Mouse (Mus musculus) hindbrain, embryonic 14.5 days (tissue): ENCODE measurements around the gene Nanos2. TPM values are rescaled to one million over a fixed set of nuclear protein-coding genes. Genes with fewer than 3 reads are reported as not detected.
A peak's percentile ranks its signal among the peaks of the same experiment; 100 is the strongest.

ENCODE experiments used
- ATAC-seq: fragments of 200-750 bp; cut with Nextera tagmentation; 2 replicates; pipeline ENCODE4 v1.8.0; 2017; ENCODE audit warnings: moderate number of reproducible peaks, mild to moderate bottlenecking, moderate TSS enrichment, moderate library complexity; ENCODE audit not compliant: low FRiP score
- DNase-seq: peaks from one replicate; pipeline ENCODE4 v3.0.0-alpha.2; 2015; ENCODE audit warnings: low spot score
- H3K27ac ChIP-seq: fragments of 300-500 bp; sonication (generic); 2 replicates; pipeline ENCODE4 v1.5.1; 2014; ENCODE audit warnings: mild to moderate bottlenecking, moderate library complexity
- H3K27me3 ChIP-seq: fragments of 300-500 bp; sonication (generic); 2 replicates; pipeline ENCODE4 v1.6.1; 2014; ENCODE audit warnings: mild to moderate bottlenecking, low read length, mixed read lengths; ENCODE audit not compliant: control insufficient read depth, insufficient read depth
- H3K36me3 ChIP-seq: fragments of 300-500 bp; sonication (generic); replicated peaks from 2 replicates; pipeline ENCODE4 v1.6.1; 2014; ENCODE audit not compliant: control insufficient read depth, insufficient read depth
- H3K4me1 ChIP-seq: fragments of 300-500 bp; sonication (generic); replicated peaks from 2 replicates; pipeline ENCODE4 v1.6.1; 2014; ENCODE audit warnings: antibody characterized with exemption, low read length, mixed read lengths; ENCODE audit not compliant: control insufficient read depth, insufficient read depth
- H3K4me2 ChIP-seq: fragments of 300-500 bp; sonication (generic); replicated peaks from 2 replicates; pipeline ENCODE4 v1.6.1; 2014; ENCODE audit warnings: mild to moderate bottlenecking, moderate library complexity
- H3K4me3 ChIP-seq: fragments of 300-500 bp; sonication (generic); replicated peaks from 2 replicates; pipeline ENCODE4 v1.5.1; 2014; ENCODE audit warnings: mild to moderate bottlenecking, low read length
- H3K9ac ChIP-seq: fragments of 300-500 bp; sonication (generic); 2 replicates; pipeline ENCODE4 v1.6.1; 2014
- H3K9me3 ChIP-seq: fragments of 300-500 bp; sonication (generic); 2 replicates; pipeline ENCODE4 v1.6.1; 2016; ENCODE audit warnings: low read length; ENCODE audit not compliant: control insufficient read depth
- WGBS: fragments of 180-500 bp; shearing (Covaris S2); extraction: QIAGEN DNeasy Blood & Tissue Kit; methylation state at CpG from one replicate; pipeline ENCODE4 v1.1.7; 2014; 5-methylcytosine and 5-hydroxymethylcytosine counted together
- polyA plus RNA-seq: library from polyadenylated mRNA; unstranded; fragments of >200 nt; fragmentation: Nextera tagmentation; extraction: Ambion mirVana; gene quantifications from 2 replicates; pipeline ENCODE4 v1.2.1, GENCODE M21; 2014

The Nanos2 gene
- polyA plus RNA-seq, 1 experiment from 2014 or later: 0.52 TPM

DNA sequence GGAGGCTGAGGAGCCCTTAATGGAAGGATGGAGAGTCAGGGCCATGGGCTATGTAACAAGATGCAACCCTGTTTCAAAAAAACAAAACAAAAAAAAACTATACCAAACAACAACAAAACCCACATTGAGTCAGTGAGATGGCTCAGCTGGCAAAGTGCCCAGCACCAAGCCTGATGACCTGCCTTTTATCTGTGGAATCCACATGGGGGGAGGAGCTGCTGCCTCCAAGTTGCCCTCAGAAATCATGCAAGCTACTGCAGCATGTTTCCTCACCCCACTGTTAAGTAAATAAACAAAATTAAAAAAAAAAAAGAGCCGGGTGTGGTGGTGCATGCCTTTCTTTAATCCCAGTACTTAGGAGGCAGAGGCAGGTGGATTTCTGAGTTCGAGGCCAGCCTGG lies 697 bp upstream of the Nanos2 start:
- Histone ChIP-seq H3K9me3 (no peaks in the 10 kb centered on the region), H3K9ac (no peak overlapping the region), H3K27ac (no peak overlapping the region), H3K4me1 (peaks cover 7% of the 10 kb centered on the region), H3K4me2 (no peak overlapping the region), H3K27me3 (no peaks in the 10 kb centered on the region), H3K36me3 (no peaks in the 10 kb centered on the region), H3K4me3 (no peak overlapping the region)
- 85% methylated on average over 2 of the region's 2 CpGs for WGBS
- ATAC-seq (no peak), DNase-seq (no peak)

DNA sequence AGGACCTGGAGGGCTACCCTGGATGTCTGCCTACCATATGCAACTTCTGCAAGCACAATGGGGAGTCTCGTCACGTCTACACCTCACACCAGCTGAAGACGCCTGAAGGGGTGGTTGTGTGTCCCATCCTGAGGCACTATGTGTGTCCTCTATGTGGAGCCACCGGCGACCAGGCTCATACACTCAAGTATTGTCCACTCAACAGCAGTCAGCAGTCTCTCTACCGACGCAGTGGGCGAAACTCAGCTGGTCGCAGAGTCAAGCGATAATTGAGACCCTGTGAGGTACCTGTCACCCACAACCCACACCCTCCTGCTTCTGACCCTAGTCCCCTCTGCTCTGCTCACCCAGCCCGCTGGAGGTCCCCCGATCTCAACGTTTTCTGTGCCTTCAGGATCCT lies 547 bp downstream of the Nanos2 start:
- Histone ChIP-seq H3K4me3 (no peak overlapping the region), H3K9me3 (no peaks in the 10 kb centered on the region), H3K4me1 (peaks cover 14% of the 10 kb centered on the region), H3K36me3 (no peaks in the 10 kb centered on the region), H3K27me3 (no peaks in the 10 kb centered on the region), H3K27ac (no peak overlapping the region), H3K4me2 (no peak overlapping the region), H3K9ac (no peak overlapping the region)
- 77% methylated on average over 13 of the region's 13 CpGs for WGBS
- ATAC-seq (no peak), DNase-seq (no peak)

DNA sequence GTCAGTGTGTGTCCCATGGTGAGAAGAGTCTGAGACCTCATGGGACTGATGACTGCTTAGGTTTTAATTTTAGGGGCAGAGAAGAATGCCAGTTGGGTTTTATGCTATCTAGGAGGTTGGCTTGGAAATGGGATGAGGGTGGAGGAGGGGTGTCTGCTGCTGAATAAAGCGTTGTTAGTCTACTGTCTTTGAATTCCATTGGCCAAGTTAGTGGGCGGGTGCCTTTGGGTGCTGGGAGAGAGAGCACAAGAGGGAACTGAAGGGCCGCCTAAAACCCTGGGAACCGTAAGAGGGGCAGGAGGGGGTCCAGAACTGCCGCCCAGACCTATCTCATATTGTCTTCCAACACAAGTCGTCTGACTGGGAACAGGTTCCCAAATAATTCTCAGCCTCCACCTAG lies 1.6 kb downstream of the Nanos2 start:
- H3K27ac ChIP-seq: no peak overlapping the region
- H3K4me3 ChIP-seq: no peak overlapping the region
- H3K27me3 ChIP-seq: no peaks in the 10 kb centered on the region
- H3K9me3 ChIP-seq: no peaks in the 10 kb centered on the region
- no peaks in the 10 kb centered on the region for H3K36me3 ChIP-seq
- peaks cover 22% of the 10 kb centered on the region for H3K4me1 ChIP-seq
- ATAC-seq (no peak), DNase-seq (no peak)
- 76% methylated on average over 6 of the region's 6 CpGs for WGBS
- no peak overlapping the region for H3K4me2 ChIP-seq
- H3K9ac ChIP-seq: no peak overlapping the region

DNA sequence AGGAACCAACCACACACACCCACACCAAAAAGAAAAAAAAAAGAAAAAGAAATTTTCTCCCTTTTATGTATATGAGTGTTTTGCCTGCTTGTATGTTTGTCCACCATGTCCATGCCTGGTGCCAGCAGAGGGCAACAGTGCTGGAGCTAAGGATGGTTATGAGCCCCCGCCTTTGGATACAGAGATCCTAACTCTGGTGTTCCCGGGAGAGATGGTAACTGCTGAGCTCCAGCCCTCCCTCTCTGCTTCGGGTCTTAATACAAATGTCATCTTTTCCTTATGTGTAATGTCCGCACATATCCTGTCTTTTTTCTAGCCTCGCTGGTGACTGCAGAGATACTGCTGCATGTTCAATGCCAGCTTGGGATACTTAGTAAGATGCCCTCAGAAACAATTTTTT lies 2.8 kb downstream of the Nanos2 start:
- peak overlapping the region; percentile 93 for H3K27ac ChIP-seq
- peak overlapping the region; percentile 58 for H3K4me3 ChIP-seq
- peak; percentile 63 for DNase-seq
- H3K4me1 ChIP-seq: peaks cover 28% of the 10 kb centered on the region
- H3K27me3 ChIP-seq: no peaks in the 10 kb centered on the region
- H3K4me2 ChIP-seq: peak overlapping the region; percentile 75
- no peaks in the 10 kb centered on the region for H3K9me3 ChIP-seq
- H3K36me3 ChIP-seq: no peaks in the 10 kb centered on the region
- WGBS: 5% methylated on average over 5 of the region's 5 CpGs
- peak overlapping the region; percentile 57 for H3K9ac ChIP-seq
- ATAC-seq: no peak

DNA sequence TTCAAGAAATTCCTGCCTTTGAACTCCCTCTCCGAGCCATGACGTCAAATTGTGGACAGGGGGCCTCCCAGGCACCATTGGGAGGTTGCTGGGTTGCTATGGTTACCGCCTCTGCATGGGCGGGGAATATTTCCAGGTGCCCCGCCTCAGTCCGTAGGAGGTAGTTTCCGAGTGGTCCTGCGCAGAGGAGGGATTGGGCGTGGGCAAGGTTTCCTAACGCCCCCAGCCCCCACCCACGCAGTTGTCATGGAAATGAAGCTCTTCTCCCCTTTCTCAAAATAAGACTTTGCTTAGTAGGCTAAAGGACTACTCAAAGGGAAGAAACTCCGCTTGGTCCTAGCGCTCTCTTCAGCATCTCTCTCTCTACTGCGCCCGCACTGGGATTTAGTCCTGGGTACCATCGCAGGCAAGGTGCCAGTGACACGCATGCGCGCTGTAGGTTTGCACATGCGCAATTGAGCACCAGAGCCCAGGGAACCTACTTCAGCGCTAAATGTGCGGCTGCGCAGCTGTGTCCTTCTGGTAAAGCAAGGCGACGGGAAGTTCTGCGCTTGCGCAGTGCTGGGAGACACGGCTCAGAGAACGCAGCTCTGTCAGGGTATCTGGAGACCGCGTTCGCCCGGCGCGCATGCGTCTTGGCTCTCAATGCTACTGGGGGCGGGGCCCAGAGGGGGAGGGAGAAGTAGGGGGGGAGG lies 3.5 kb downstream of the Nanos2 start, which contains the start of gene Mypop:
Mypop (plus strand) TSS at position 645 of the 695 bp plus-strand sequence.
- Histone ChIP-seq H3K27me3 (no peaks in the 10 kb centered on the region), H3K4me2 (peak within 1 kb of the TSS; percentile 75), H3K36me3 (no peaks in the 10 kb centered on the region), H3K4me3 (peak within 1 kb of the TSS; percentile 58), H3K27ac (peak within 1 kb of the TSS; percentile 93), H3K4me1 (peaks cover 30% of the 10 kb centered on the region), H3K9ac (peak within 1 kb of the TSS; percentile 74), H3K9me3 (no peaks in the 10 kb centered on the region)
- WGBS: under 1% methylated on average over 37 of the region's 37 CpGs
- ATAC-seq (peak; percentile 93), DNase-seq (peak; percentile 100)

DNA sequence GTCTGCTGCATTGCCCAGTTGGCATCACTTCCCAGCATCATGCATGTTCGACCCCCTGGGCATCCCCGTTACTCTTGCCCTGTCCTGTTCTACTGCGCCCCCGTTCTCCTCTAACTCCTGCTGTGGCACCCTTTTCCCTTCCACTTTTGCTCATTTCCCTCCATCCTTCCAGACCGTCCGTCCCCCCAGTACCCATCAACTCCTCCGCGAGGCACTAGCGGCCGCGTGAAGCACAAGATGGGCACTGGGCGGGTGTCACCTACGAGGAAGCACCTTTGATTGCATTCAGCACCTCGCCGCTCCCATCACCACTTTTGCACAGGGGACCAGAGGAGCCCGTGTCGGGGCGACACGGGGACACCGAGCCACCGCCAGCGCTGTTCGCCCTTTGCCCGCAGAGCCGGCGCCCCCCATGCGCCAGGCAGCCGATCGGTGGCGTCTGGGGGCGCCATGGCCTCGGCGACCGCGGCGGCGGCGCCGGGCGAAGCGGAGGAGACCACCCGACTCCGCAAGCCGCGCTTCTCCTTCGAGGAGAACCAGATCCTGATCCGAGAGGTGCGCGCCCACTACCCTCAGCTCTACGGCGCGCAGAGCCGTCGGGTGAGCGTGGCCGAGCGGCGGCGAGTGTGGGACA lies 4.6 kb downstream of the Nanos2 start:
- ATAC-seq: peak; percentile 7; the same call in 1 of the 2 replicates
- peaks cover 30% of the 10 kb centered on the region for H3K4me1 ChIP-seq
- no peaks in the 10 kb centered on the region for H3K27me3 ChIP-seq
- no peaks in the 10 kb centered on the region for H3K36me3 ChIP-seq
- peak overlapping the region; percentile 75 for H3K4me2 ChIP-seq
- peak overlapping the region; percentile 74 for H3K9ac ChIP-seq
- peak overlapping the region; percentile 78 for H3K27ac ChIP-seq
- no peak for DNase-seq
- WGBS: under 1% methylated on average over 53 of the region's 59 CpGs
- H3K4me3 ChIP-seq: peak overlapping the region; percentile 58
- no peaks in the 10 kb centered on the region for H3K9me3 ChIP-seq

DNA sequence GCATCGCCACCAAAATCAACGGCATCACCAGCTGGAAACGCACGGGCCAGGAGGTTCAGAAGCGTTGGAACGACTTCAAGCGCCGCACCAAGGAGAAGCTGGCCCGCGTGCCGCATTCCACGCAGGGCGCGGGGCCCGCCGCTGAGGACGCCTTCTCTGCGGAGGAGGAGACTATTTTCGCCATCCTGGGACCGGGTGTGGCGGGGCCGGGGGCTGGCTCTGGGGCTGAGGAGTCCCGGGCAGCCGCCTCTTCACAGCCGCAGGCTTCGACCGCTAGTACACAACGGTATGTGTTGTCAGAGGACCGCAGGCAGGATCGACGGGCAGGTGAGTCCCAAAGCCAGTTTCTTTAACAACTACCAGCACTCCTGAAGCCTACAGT lies 5.1 kb downstream of the Nanos2 start:
- ATAC-seq: no peak
- Histone ChIP-seq H3K4me2 (peak overlapping the region; percentile 75), H3K9ac (peak overlapping the region; percentile 74), H3K4me1 (peaks cover 30% of the 10 kb centered on the region), H3K27me3 (no peaks in the 10 kb centered on the region), H3K9me3 (no peaks in the 10 kb centered on the region), H3K36me3 (no peaks in the 10 kb centered on the region), H3K4me3 (peak overlapping the region; percentile 58), H3K27ac (0 out of 2 replicates have a peak overlapping the region, but pooled peaks have one; percentile 78)
- DNase-seq: no peak
- 3% methylated on average over 31 of the region's 31 CpGs for WGBS

DNA sequence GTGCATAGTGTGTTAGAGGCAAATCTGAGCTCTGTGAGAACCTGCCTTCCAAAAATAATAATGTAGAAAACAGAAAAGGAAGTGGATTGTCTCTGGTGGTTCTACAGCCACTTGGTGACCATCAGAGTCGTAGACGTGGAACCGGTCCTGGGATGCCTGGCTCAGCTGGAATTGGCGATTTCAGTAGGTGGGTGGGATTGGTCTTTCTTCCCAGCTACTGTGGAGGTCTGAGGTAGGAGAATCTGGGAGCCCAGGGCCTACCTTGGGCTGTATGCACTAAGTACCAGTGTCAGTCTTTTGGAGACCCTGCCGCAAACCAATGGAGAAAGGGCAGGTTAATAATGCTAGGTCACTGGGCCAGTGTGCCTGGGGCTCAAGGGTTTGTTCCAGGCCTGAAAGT lies 5.8 kb downstream of the Nanos2 start:
- H3K27me3 ChIP-seq: no peaks in the 10 kb centered on the region
- ATAC-seq (no peak), DNase-seq (no peak)
- peak overlapping the region; percentile 58 for H3K4me3 ChIP-seq
- no peak overlapping the region for H3K27ac ChIP-seq
- peak overlapping the region; percentile 75 for H3K4me2 ChIP-seq
- H3K9ac ChIP-seq: no peak overlapping the region
- 88% methylated on average over 5 of the region's 5 CpGs for WGBS
- H3K4me1 ChIP-seq: peaks cover 30% of the 10 kb centered on the region
- H3K36me3 ChIP-seq: no peaks in the 10 kb centered on the region
- H3K9me3 ChIP-seq: no peaks in the 10 kb centered on the region

DNA sequence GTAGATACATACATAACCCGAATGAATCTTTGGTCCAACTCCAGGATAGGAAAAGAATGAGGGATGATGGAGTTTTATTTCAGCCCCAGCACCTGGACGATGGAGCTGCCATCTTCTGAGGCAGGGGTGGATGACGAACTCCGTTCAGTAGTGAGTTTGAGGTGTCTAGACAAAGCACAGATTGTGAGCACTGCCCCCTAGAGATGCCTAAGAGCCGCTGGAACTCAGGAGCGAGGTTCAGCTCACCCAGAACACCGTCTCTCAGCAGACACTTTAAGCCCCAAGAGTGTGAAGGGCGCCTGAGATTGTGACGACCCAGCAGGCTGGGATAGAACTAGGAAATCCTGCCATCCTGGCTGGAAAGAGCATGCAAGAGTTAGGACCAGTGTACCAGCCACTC lies 11.6 kb downstream of the Nanos2 start:
- no peak for ATAC-seq
- WGBS: 39% methylated on average over 9 of the region's 9 CpGs
- Histone ChIP-seq H3K27me3 (no peaks in the 10 kb centered on the region), H3K9me3 (no peaks in the 10 kb centered on the region), H3K27ac (no peak overlapping the region), H3K4me1 (peaks cover 8% of the 10 kb centered on the region; the same call in 1 of the 2 replicates), H3K4me2 (no peak overlapping the region), H3K36me3 (0 out of 2 replicates have a peak, but pooled peaks cover 11% of the 10 kb centered on the region), H3K9ac (no peak overlapping the region), H3K4me3 (no peak overlapping the region)
- no peak for DNase-seq
